Mouse (Mus musculus) leukemia stem cell, adult 10-12 weeks (primary cell): ENCODE results near the gene Wfdc21. TPM values are rescaled to one million over a fixed set of nuclear protein-coding genes. Genes with fewer than 3 reads are reported as not detected.

Experiments used
- polyA plus RNA-seq: library from polyadenylated mRNA; stranded (reverse); fragments of >175 nt; gene quantifications from 2 replicates; pipeline ENCODE4 v1.2.3, GENCODE M21; 2012; ENCODE audit warnings: low replicate concordance

Gene Wfdc21
- polyA plus RNA-seq: not detected in 2 replicates

GRCm38 (mm10) chr11:83746681-83747080 is at the start of gene Wfdc21:
Wfdc21 (plus strand) TSS chr11:83746940.

GRCm38 (mm10) chr11:83703705-83704104 is 43.0 kb upstream of the Wfdc21 start, which contains the start of gene Wfdc17:
Wfdc17 (plus strand) TSS chr11:83703991.

GRCm38 (mm10) chr11:83708715-83709114 is 38.0 kb upstream of the Wfdc21 start, which contains the start of gene Wfdc18:
Wfdc18 (plus strand) TSS chr11:83709015.

GRCm38 (mm10) chr11:83753581-83754181 is 6.9 kb downstream of the Wfdc21 start, which contains the start of gene Heatr6:
Heatr6 (plus strand) TSS chr11:83753696.

Other genes starting within 250 kb of the Wfdc21 start
- not detected in 2 replicates for gene Heatr9, start 224.8 kb upstream of the Wfdc21 start, polyA plus RNA-seq
- gene Ccl5, start 216.4 kb upstream of the Wfdc21 start, polyA plus RNA-seq: 20.3 and 71.8 TPM in 2 replicates
- 0.29 TPM in 1 of 2 replicates, not detected in the other for gene Ccl9, start 168.3 kb upstream of the Wfdc21 start, polyA plus RNA-seq
- 7.6 TPM in 1 of 2 replicates, not detected in the other for gene Ccl6, start 153.9 kb upstream of the Wfdc21 start, polyA plus RNA-seq
- gene Rpl9-ps1, start 101.3 kb upstream of the Wfdc21 start, polyA plus RNA-seq: 0.36 TPM in 1 of 2 replicates, not detected in the other
- 0.25 and 2.2 TPM in 2 replicates for gene Ccl3, start 97.6 kb upstream of the Wfdc21 start, polyA plus RNA-seq
- 1.1 and 4.5 TPM in 2 replicates for gene Ccl4, start 84.4 kb upstream of the Wfdc21 start, polyA plus RNA-seq
- gene Wfdc17, start 42.9 kb upstream of the Wfdc21 start, polyA plus RNA-seq: not detected in 2 replicates
- gene Wfdc18, start 37.9 kb upstream of the Wfdc21 start, polyA plus RNA-seq: not detected in 2 replicates
- 4.6 and 8.6 TPM in 2 replicates for gene Heatr6, start 6.8 kb downstream of the Wfdc21 start, polyA plus RNA-seq
- not detected in 2 replicates for gene Hnf1b, start 103.1 kb downstream of the Wfdc21 start, polyA plus RNA-seq
- 0.37 and 2.0 TPM in 2 replicates for gene Ddx52, start 195.1 kb downstream of the Wfdc21 start, polyA plus RNA-seq
- gene Synrg, start 217.5 kb downstream of the Wfdc21 start, polyA plus RNA-seq: 2.5 and 25.9 TPM in 2 replicates